Mouse (Mus musculus): ENCODE results near the gene Grin2a. TPM values are rescaled to one million over a fixed set of nuclear protein-coding genes. Genes with fewer than 3 reads are reported as not detected.

Grin2a gene
- total RNA-seq, 1 experiment from 2014 or later = not detected

- ATAC-seq (replicated peaks; ENCODE audit: low read depth, poor library complexity, severe bottlenecking) = no peak
Measured at GRCm38 (mm10) chr16:9978173-9978572, 17.2 kb downstream of the Grin2a start.

- no peak for ATAC-seq (replicated peaks; ENCODE audit: low read depth, poor library complexity, severe bottlenecking)
Measured at GRCm38 (mm10) chr16:9972705-9973104, 22.7 kb downstream of the Grin2a start.

GRCm38 (mm10) chr16:9964469-9964868, 30.9 kb downstream of the Grin2a start:
- ATAC-seq (replicated peaks; ENCODE audit: low read depth, poor library complexity, severe bottlenecking) = peak; percentile 90

- ATAC-seq (replicated peaks; ENCODE audit: low read depth, poor library complexity, severe bottlenecking) = no peak
Measured at GRCm38 (mm10) chr16:9962482-9962881, 32.9 kb downstream of the Grin2a start.

- no peak for ATAC-seq (replicated peaks; ENCODE audit: low read depth, poor library complexity, severe bottlenecking)
Measured at GRCm38 (mm10) chr16:9959340-9959739, 36.0 kb downstream of the Grin2a start.

- ATAC-seq (replicated peaks; ENCODE audit: low read depth, poor library complexity, severe bottlenecking) = no peak
Measured at GRCm38 (mm10) chr16:9954266-9954665, 41.1 kb downstream of the Grin2a start.

- no peak for ATAC-seq (replicated peaks; ENCODE audit: low read depth, poor library complexity, severe bottlenecking)
Measured at GRCm38 (mm10) chr16:9953396-9953831, 41.9 kb downstream of the Grin2a start.

- no peak for ATAC-seq (replicated peaks; ENCODE audit: low read depth, poor library complexity, severe bottlenecking)
Measured at GRCm38 (mm10) chr16:9949250-9949649, 46.1 kb downstream of the Grin2a start.

GRCm38 (mm10) chr16:9947430-9947829, 47.9 kb downstream of the Grin2a start:
- no peak for ATAC-seq (replicated peaks; ENCODE audit: low read depth, poor library complexity, severe bottlenecking)

- ATAC-seq (replicated peaks; ENCODE audit: low read depth, poor library complexity, severe bottlenecking) = no peak
Measured at GRCm38 (mm10) chr16:9944836-9945235, 50.5 kb downstream of the Grin2a start.

GRCm38 (mm10) chr16:9941306-9941930, 53.9 kb downstream of the Grin2a start:
- ATAC-seq (replicated peaks; ENCODE audit: low read depth, poor library complexity, severe bottlenecking) = no peak

GRCm38 (mm10) chr16:9940716-9941115, 54.6 kb downstream of the Grin2a start:
- ATAC-seq (replicated peaks; ENCODE audit: low read depth, poor library complexity, severe bottlenecking) = no peak

GRCm38 (mm10) chr16:9910672-9911071, 84.7 kb downstream of the Grin2a start:
- ATAC-seq (replicated peaks; ENCODE audit: low read depth, poor library complexity, severe bottlenecking) = no peak

GRCm38 (mm10) chr16:9909225-9909624, 86.1 kb downstream of the Grin2a start:
- ATAC-seq (replicated peaks; ENCODE audit: low read depth, poor library complexity, severe bottlenecking) = no peak

- no peak for ATAC-seq (replicated peaks; ENCODE audit: low read depth, poor library complexity, severe bottlenecking)
Measured at GRCm38 (mm10) chr16:9904443-9904842, 90.9 kb downstream of the Grin2a start.

GRCm38 (mm10) chr16:9902680-9903463, 92.5 kb downstream of the Grin2a start:
- ATAC-seq (replicated peaks; ENCODE audit: low read depth, poor library complexity, severe bottlenecking) = no peak

GRCm38 (mm10) chr16:9901433-9901832, 93.9 kb downstream of the Grin2a start:
- no peak for ATAC-seq (replicated peaks; ENCODE audit: low read depth, poor library complexity, severe bottlenecking)

GRCm38 (mm10) chr16:9900996-9901395, 94.4 kb downstream of the Grin2a start:
- ATAC-seq (replicated peaks; ENCODE audit: low read depth, poor library complexity, severe bottlenecking) = no peak

- ATAC-seq (replicated peaks; ENCODE audit: low read depth, poor library complexity, severe bottlenecking) = no peak
Measured at GRCm38 (mm10) chr16:9900196-9900595, 95.2 kb downstream of the Grin2a start.

GRCm38 (mm10) chr16:9899176-9899575, 96.2 kb downstream of the Grin2a start:
- ATAC-seq (replicated peaks; ENCODE audit: low read depth, poor library complexity, severe bottlenecking) = no peak

GRCm38 (mm10) chr16:9895581-9895980, 99.8 kb downstream of the Grin2a start:
- ATAC-seq (replicated peaks; ENCODE audit: low read depth, poor library complexity, severe bottlenecking) = no peak

- ATAC-seq (replicated peaks; ENCODE audit: low read depth, poor library complexity, severe bottlenecking) = no peak
Measured at GRCm38 (mm10) chr16:9886155-9886554, 109.2 kb downstream of the Grin2a start.

Data from common myeloid progenitor, adult 5-6 weeks (primary cell).